Mouse (Mus musculus): ENCODE measurements around the gene Prrt2. TPM values are rescaled to one million over a fixed set of nuclear protein-coding genes. Genes with fewer than 3 reads are reported as not detected.

Gene Prrt2
- polyA plus RNA-seq, 1 experiment: 3.5 TPM

DNA sequence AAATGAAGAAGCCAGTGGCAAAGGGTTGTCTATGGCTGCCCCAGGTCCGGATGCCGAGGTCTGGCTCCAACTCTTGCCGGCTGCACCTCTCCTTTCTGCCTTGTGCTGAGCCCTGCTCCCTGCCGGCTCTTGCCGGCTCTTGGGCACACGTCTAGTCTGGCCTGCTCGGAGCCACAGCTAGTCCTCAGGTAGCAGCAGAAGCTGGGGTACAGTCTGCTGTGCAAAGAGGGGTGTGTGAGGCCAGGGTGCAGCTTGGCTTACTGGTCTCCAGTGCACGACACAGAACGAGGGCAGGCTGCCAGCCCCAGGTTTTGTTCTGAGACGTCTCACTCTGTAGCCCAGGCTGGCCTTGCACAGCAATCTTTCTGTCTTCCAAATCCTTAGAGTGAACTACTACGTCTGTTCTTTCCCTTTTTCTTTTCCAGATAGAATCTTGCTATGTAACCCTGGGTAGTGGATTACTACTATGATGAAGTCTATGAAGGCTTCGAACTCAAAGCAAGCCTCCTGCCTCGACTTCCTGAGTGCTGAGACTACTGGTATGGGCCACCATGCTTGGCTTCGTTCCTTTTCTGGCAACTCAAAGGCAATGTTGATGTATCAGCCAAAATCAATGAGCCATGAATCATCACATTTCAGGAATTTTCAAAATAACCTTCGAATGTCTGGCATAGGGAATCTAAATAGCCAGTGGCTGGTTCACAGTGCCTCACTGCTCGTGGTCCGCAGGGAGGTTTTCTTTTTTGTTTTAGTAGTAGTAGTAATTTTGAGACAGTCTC is 11.5 kb downstream of the Prrt2 start:
- H3K9ac ChIP-seq (ENCODE audit: low read depth, poor library complexity, severe bottlenecking): no peak overlapping the region
- no peaks in the 10 kb centered on the region for H3K36me3 ChIP-seq (ENCODE audit: control insufficient read depth, insufficient read depth, low read length, poor library complexity, severe bottlenecking)
- no peaks in the 10 kb centered on the region for H3K27me3 ChIP-seq (ENCODE audit: control insufficient read depth, insufficient read depth, low read length, poor library complexity, severe bottlenecking)
- no peaks in the 10 kb centered on the region for H3K9me3 ChIP-seq (replicated peaks; ENCODE audit: control insufficient read depth, insufficient read depth, low read length, poor library complexity, severe bottlenecking)
- TF ChIP-seq EP300 (IDR thresholded peaks at IDR 0.05; ENCODE audit: insufficient read depth, low read depth, low read length) (no peak), POLR2A (IDR thresholded peaks at IDR 0.05; ENCODE audit: insufficient read depth, low read length) (no peak), CTCF (IDR thresholded peaks at IDR 0.05; ENCODE audit: low read depth, low read length) (no peak)
- peaks cover 7% of the 10 kb centered on the region for H3K4me1 ChIP-seq (ENCODE audit: control insufficient read depth, insufficient read depth, low read length)
- H3K27ac ChIP-seq (ENCODE audit: insufficient read depth, low read length): peak overlapping the region; percentile 79
- H3K4me3 ChIP-seq (ENCODE audit: low read depth, low read length): no peak overlapping the region

DNA sequence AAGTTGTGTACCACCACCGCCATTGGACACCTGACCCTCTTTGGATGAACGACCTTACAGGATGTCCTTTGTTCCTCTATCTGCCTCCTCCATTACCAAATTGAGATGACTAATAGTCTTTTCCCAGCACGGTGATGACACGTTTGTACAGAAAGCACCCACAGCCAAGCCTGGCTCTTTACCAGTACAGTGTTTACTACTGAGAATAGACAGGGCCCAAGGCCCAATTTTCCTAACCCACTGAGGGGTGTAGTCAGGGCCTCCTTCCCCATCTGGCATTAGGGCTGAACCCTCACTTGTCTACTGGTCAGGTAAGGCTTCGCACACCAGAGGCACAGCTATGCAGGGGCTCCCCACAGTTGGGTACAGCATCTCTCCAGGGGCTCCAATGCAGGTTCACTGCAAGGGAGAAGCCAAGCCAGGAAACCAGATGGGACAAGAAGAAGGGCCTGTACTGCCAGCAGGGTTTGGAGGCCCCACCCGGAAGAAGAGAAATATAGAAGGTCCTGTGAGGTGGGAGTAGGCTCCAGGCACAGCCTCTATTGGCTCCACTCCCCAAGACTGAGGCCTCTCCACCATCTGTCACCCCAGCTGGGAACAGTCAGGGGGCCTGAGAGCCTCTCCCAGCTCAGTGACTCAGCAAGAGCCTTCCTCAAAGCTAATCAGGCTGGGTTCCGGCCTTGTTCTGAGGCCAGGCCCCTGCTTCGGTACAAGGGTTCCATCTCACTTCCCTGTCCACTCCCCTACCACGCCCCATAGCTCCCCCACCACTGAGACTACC is 12.6 kb downstream of the Prrt2 start:
- Histone ChIP-seq H3K4me3 (ENCODE audit: low read depth, low read length) (no peak overlapping the region), H3K27me3 (ENCODE audit: control insufficient read depth, insufficient read depth, low read length, poor library complexity, severe bottlenecking) (no peaks in the 10 kb centered on the region), H3K4me1 (ENCODE audit: control insufficient read depth, insufficient read depth, low read length) (peaks cover 9% of the 10 kb centered on the region), H3K36me3 (ENCODE audit: control insufficient read depth, insufficient read depth, low read length, poor library complexity, severe bottlenecking) (no peaks in the 10 kb centered on the region), H3K27ac (ENCODE audit: insufficient read depth, low read length) (peak overlapping the region; percentile 79), H3K9me3 (replicated peaks; ENCODE audit: control insufficient read depth, insufficient read depth, low read length, poor library complexity, severe bottlenecking) (no peaks in the 10 kb centered on the region), H3K9ac (ENCODE audit: low read depth, poor library complexity, severe bottlenecking) (no peak overlapping the region)
- TF ChIP-seq EP300 (IDR thresholded peaks at IDR 0.05; ENCODE audit: insufficient read depth, low read depth, low read length) (peak; percentile 80), POLR2A (IDR thresholded peaks at IDR 0.05; ENCODE audit: insufficient read depth, low read length) (no peak)

DNA sequence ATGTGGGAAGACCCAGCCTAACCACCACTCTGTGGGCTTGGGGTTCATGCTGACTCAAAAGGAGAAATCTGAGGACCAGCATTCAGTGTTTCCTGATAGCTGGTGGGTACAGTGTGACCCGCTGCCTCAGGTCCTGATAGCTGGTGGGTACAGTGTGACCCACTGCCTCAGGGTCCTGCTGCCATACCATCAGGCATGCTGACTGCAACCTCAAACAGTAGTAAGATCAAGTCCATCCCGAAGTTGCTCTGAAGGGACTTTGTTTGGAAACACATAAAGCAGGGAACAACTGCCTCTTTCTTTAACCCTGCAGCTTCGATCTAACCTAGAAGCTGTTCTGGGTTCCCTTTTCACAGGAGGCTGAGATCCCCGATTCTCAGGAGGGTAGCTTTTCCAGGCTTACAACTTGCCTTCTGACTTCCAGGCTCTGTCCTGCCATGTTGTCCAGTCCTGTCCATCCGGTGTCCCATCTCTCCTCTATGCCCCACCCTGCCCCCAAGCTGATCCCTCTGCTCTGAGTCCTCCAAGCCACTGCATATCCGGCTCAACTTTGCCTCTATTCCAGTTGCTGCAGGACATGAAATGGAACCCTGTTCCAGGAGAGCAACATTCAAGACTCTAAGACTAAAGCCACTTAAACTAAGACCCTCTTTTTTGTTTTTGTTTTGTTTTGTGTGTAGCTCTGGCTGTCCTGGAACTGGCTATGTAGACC is 13.5 kb downstream of the Prrt2 start:
- H3K4me3 ChIP-seq (ENCODE audit: low read depth, low read length): no peak overlapping the region
- no peak overlapping the region for H3K9ac ChIP-seq (ENCODE audit: low read depth, poor library complexity, severe bottlenecking)
- no peaks in the 10 kb centered on the region for H3K36me3 ChIP-seq (ENCODE audit: control insufficient read depth, insufficient read depth, low read length, poor library complexity, severe bottlenecking)
- no peaks in the 10 kb centered on the region for H3K27me3 ChIP-seq (ENCODE audit: control insufficient read depth, insufficient read depth, low read length, poor library complexity, severe bottlenecking)
- peak overlapping the region; percentile 79 for H3K27ac ChIP-seq (ENCODE audit: insufficient read depth, low read length)
- no peaks in the 10 kb centered on the region for H3K9me3 ChIP-seq (replicated peaks; ENCODE audit: control insufficient read depth, insufficient read depth, low read length, poor library complexity, severe bottlenecking)
- peak; percentile 57; the same call in 1 of the 2 replicates for TF ChIP-seq EP300 (IDR thresholded peaks at IDR 0.05; ENCODE audit: insufficient read depth, low read depth, low read length)
- TF ChIP-seq POLR2A (IDR thresholded peaks at IDR 0.05; ENCODE audit: insufficient read depth, low read length): no peak
- H3K4me1 ChIP-seq (ENCODE audit: control insufficient read depth, insufficient read depth, low read length): peaks cover 5% of the 10 kb centered on the region

DNA sequence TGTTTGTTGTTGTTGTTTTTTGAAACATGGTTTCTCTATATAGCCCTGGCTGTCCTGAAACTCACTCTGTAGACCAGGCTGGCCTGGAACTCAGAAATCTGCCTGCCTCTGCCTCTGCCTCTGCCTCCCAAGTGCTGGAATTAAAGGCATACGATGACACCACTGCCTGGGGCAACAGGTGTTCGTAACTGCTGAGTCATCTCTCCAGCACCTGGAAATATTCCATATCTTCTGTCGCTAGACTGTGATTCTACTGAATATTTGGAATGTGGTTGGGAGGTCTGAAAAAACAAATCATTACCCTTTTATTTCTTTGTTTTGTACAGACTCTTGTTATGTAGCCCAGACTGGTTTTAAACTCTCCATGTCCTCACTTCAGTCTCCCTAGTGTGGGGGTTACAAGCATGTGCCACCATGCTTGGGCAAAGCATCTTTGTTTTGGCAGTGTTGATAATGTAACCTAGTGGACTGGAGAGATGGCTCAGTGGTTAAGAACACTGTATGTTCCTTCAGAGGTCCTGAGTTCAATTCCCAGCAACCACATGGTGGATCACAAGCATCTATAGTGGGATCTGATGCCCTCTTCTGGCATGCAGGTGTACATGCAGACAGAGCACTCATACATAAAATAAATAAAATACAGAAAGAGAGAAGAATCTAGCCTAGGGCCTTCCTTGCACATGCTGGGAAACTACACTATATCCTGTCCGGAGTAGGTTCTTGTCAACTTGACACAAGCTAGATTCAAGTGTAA is 16.7 kb downstream of the Prrt2 start:
- Histone ChIP-seq H3K27me3 (ENCODE audit: control insufficient read depth, insufficient read depth, low read length, poor library complexity, severe bottlenecking) (no peaks in the 10 kb centered on the region), H3K4me3 (ENCODE audit: low read depth, low read length) (no peak overlapping the region), H3K4me1 (ENCODE audit: control insufficient read depth, insufficient read depth, low read length) (peaks cover 4% of the 10 kb centered on the region), H3K9ac (ENCODE audit: low read depth, poor library complexity, severe bottlenecking) (0 out of 2 replicates have a peak overlapping the region, but pooled peaks have one; percentile 34), H3K27ac (ENCODE audit: insufficient read depth, low read length) (peak overlapping the region; percentile 74), H3K9me3 (replicated peaks; ENCODE audit: control insufficient read depth, insufficient read depth, low read length, poor library complexity, severe bottlenecking) (no peaks in the 10 kb centered on the region), H3K36me3 (ENCODE audit: control insufficient read depth, insufficient read depth, low read length, poor library complexity, severe bottlenecking) (no peaks in the 10 kb centered on the region)
- no peak for TF ChIP-seq CTCF (IDR thresholded peaks at IDR 0.05; ENCODE audit: low read depth, low read length)
- 0 out of 2 replicates have a peak, but pooled peaks have one; percentile 39 for TF ChIP-seq EP300 (IDR thresholded peaks at IDR 0.05; ENCODE audit: insufficient read depth, low read depth, low read length)

DNA sequence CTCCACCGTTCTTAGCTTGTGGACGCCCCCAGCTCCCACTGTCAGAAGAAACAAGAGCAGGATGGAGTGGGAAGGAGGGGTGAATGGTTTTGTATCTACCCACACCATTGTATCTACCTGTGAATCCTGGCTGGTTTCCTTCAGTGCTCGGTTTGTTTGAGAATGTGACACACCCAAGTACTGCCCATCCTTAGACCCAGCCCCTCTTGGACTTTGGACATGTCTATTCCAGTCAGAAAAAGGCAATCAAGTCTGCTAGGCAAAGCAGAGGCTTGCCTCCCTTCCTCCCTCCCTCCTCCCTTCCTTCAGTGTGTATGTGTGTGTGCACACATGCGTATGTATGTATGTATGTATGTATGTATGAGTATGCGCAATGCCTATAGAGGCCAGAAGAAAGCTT is 17.4 kb downstream of the Prrt2 start:
- H3K9ac ChIP-seq (ENCODE audit: low read depth, poor library complexity, severe bottlenecking): peak overlapping the region; percentile 34
- no peak for TF ChIP-seq EP300 (IDR thresholded peaks at IDR 0.05; ENCODE audit: insufficient read depth, low read depth, low read length)
- TF ChIP-seq POLR2A (IDR thresholded peaks at IDR 0.05; ENCODE audit: insufficient read depth, low read length): no peak
- TF ChIP-seq CTCF (IDR thresholded peaks at IDR 0.05; ENCODE audit: low read depth, low read length): no peak

More for the DNA sequence above, 17.4 kb downstream of the Prrt2 start:
- no peaks in the 10 kb centered on the region for H3K36me3 ChIP-seq (ENCODE audit: control insufficient read depth, insufficient read depth, low read length, poor library complexity, severe bottlenecking)
- peak overlapping the region; percentile 74 for H3K27ac ChIP-seq (ENCODE audit: insufficient read depth, low read length)
- H3K27me3 ChIP-seq (ENCODE audit: control insufficient read depth, insufficient read depth, low read length, poor library complexity, severe bottlenecking): no peaks in the 10 kb centered on the region
- peak overlapping the region; percentile 6; the same call in 1 of the 2 replicates for H3K4me3 ChIP-seq (ENCODE audit: low read depth, low read length)
- H3K9me3 ChIP-seq (replicated peaks; ENCODE audit: control insufficient read depth, insufficient read depth, low read length, poor library complexity, severe bottlenecking): no peaks in the 10 kb centered on the region
- H3K4me1 ChIP-seq (ENCODE audit: control insufficient read depth, insufficient read depth, low read length): peaks cover 4% of the 10 kb centered on the region
